Mouse (Mus musculus) E14TG2a.4 (cell line): ENCODE measurements around the gene Dbi.
A peak's percentile ranks its signal among the peaks of the same experiment; 100 is the strongest.
"Not testable (repeated sequence)": the region's sequence is repeated elsewhere in the genome, so short reads cannot be mapped to it uniquely, and the experiment has no call there.

Experiments
- H3K27me3 ChIP-seq: 2 replicates; pipeline ENCODE4 v1.6.1; 2014; ENCODE audit warnings: low read length, control low read depth; ENCODE audit not compliant: insufficient read depth
- H3K36me3 ChIP-seq: 2 replicates; pipeline ENCODE4 v1.6.1; 2014; ENCODE audit warnings: low read length, control low read depth; ENCODE audit not compliant: insufficient read depth
- H3K4me1 ChIP-seq: replicated peaks from 2 replicates; pipeline ENCODE4 v1.6.1; 2014; ENCODE audit warnings: low read depth, low read length, control low read depth
- H3K4me3 ChIP-seq: replicated peaks from 2 replicates; pipeline ENCODE4 v1.5.1; 2014; ENCODE audit warnings: mild to moderate bottlenecking, low read length
- H3K9me3 ChIP-seq: 2 replicates; pipeline ENCODE4 v1.6.1; 2014; ENCODE audit warnings: low read length, control low read depth
- CTCF ChIP-seq: conservative IDR thresholded peaks from 2 replicates; pipeline ENCODE4 v1.5.1; 2014; ENCODE audit warnings: low read length
- NANOG ChIP-seq: IDR thresholded peaks from 2 replicates; pipeline ENCODE4 v1.6.1; 2014; ENCODE audit warnings: borderline replicate concordance, low read length, mixed read lengths
- POU5F1 ChIP-seq: IDR thresholded peaks from 2 replicates; pipeline ENCODE4 v1.6.1; 2014; ENCODE audit warnings: low read length, borderline replicate concordance

Gene Dbi

GRCm38 (mm10) chr1:120098327-120098726 is 22.6 kb downstream of the Dbi start:
- H3K27me3 ChIP-seq = no peaks in the 10 kb centered on the region
- TF ChIP-seq POU5F1 = no peak
- peak; percentile 56 for TF ChIP-seq CTCF
- no peak overlapping the region for H3K4me3 ChIP-seq
- no peaks in the 10 kb centered on the region for H3K9me3 ChIP-seq
- no peaks in the 10 kb centered on the region for H3K36me3 ChIP-seq
- H3K4me1 ChIP-seq = peaks cover 9% of the 10 kb centered on the region

- no peak overlapping the region for H3K4me3 ChIP-seq
- no peak for TF ChIP-seq CTCF
- TF ChIP-seq POU5F1 = no peak
- no peak for TF ChIP-seq NANOG
- peaks cover 26% of the 10 kb centered on the region for H3K4me1 ChIP-seq
- H3K27me3 ChIP-seq = no peaks in the 10 kb centered on the region
- no peaks in the 10 kb centered on the region for H3K9me3 ChIP-seq
- no peaks in the 10 kb centered on the region for H3K36me3 ChIP-seq
These were observed 26.0 kb downstream of the Dbi start for GRCm38 (mm10) chr1:120094920-120095319.

- H3K4me3 ChIP-seq, H3K36me3 ChIP-seq: not testable (repeated sequence)
These were observed 27.3 kb downstream of the Dbi start for GRCm38 (mm10) chr1:120093482-120094134.

GRCm38 (mm10) chr1:120090880-120091570 is 29.9 kb downstream of the Dbi start:
- Histone ChIP-seq H3K4me3 (no peak overlapping the region), H3K27me3 (no peaks in the 10 kb centered on the region), H3K4me1 (peaks cover 60% of the 10 kb centered on the region), H3K9me3 (no peaks in the 10 kb centered on the region), H3K36me3 (no peaks in the 10 kb centered on the region)
- no peak for TF ChIP-seq NANOG
- no peak for TF ChIP-seq POU5F1
- TF ChIP-seq CTCF = no peak

More at GRCm38 (mm10) chr1:120093482-120094134, 27.3 kb downstream of the Dbi start:
- H3K27me3 ChIP-seq, H3K9me3 ChIP-seq: not testable (repeated sequence)
- TF ChIP-seq CTCF = peak; percentile 81
- H3K4me1 ChIP-seq = peaks cover 35% of the 10 kb centered on the region

GRCm38 (mm10) chr1:120089180-120089579 is 31.7 kb downstream of the Dbi start:
- Histone ChIP-seq H3K36me3 (no peaks in the 10 kb centered on the region), H3K4me3 (no peak overlapping the region), H3K9me3 (no peaks in the 10 kb centered on the region), H3K27me3 (no peaks in the 10 kb centered on the region), H3K4me1 (peaks cover 77% of the 10 kb centered on the region)
- TF ChIP-seq CTCF = no peak

- no peaks in the 10 kb centered on the region for H3K9me3 ChIP-seq
- H3K4me1 ChIP-seq = peaks cover 94% of the 10 kb centered on the region
- H3K36me3 ChIP-seq = no peaks in the 10 kb centered on the region
- TF ChIP-seq NANOG (no peak), POU5F1 (no peak), CTCF (no peak)
- H3K27me3 ChIP-seq = no peaks in the 10 kb centered on the region
- H3K4me3 ChIP-seq = peak overlapping the region; percentile 67
These were observed 34.2 kb downstream of the Dbi start for GRCm38 (mm10) chr1:120086644-120087043.

- Histone ChIP-seq H3K9me3 (no peaks in the 10 kb centered on the region), H3K4me1 (peaks cover 89% of the 10 kb centered on the region), H3K36me3 (no peaks in the 10 kb centered on the region), H3K27me3 (no peaks in the 10 kb centered on the region), H3K4me3 (peak overlapping the region; percentile 67)
- TF ChIP-seq CTCF = peak; percentile 43
- TF ChIP-seq POU5F1 = no peak
These were observed 35.2 kb downstream of the Dbi start for GRCm38 (mm10) chr1:120085696-120086095.

- TF ChIP-seq POU5F1 (no peak), CTCF (no peak), NANOG (no peak)
- Histone ChIP-seq H3K9me3 (no peaks in the 10 kb centered on the region), H3K4me3 (peak overlapping the region; percentile 35), H3K4me1 (peaks cover 93% of the 10 kb centered on the region), H3K36me3 (no peaks in the 10 kb centered on the region), H3K27me3 (no peaks in the 10 kb centered on the region)
These were observed 36.9 kb downstream of the Dbi start for GRCm38 (mm10) chr1:120083921-120084517.
